Mouse (Mus musculus) ES-E14 (cell line): Measurements from ENCODE around the gene Hpf1. TPM values are rescaled to one million over a fixed set of nuclear protein-coding genes. Genes with fewer than 3 reads are reported as not detected.

Source experiments
- DNase-seq: peaks from one replicate; pipeline ENCODE4 v3.0.0-alpha.2; 2013; ENCODE audit warnings: low read depth, low spot score
- H3K27ac ChIP-seq: 2 replicates; pipeline ENCODE4 v1.5.1; 2012; ENCODE audit warnings: low read depth, mild to moderate bottlenecking, low read length, moderate library complexity, mixed read lengths; ENCODE audit not compliant: poor library complexity, insufficient read depth, severe bottlenecking
- H3K36me3 ChIP-seq: 2 replicates; pipeline ENCODE4 v1.6.1; 2012; ENCODE audit warnings: mild to moderate bottlenecking, low read length, moderate library complexity, mixed read lengths; ENCODE audit not compliant: control insufficient read depth, poor library complexity, insufficient read depth, severe bottlenecking
- H3K4me1 ChIP-seq, 2 experiments: fragments of 150-350 bp in 1 of 2; sonication (generic) in 1 of 2; 2 replicates each; pipeline ENCODE4 v1.6.1; 2012; ENCODE audit warnings: low read length in 2 of 2, mild to moderate bottlenecking in 1 of 2, mixed read lengths in 1 of 2; ENCODE audit not compliant: control insufficient read depth in 2 of 2, insufficient read depth in 2 of 2, poor library complexity in 1 of 2
- H3K4me3 ChIP-seq, 2 experiments: fragments of 150-350 bp in 1 of 2; sonication (generic) in 1 of 2; 2 replicates each; pipeline ENCODE4 v1.5.1; 2012; ENCODE audit warnings: low read length in 2 of 2, low read depth in 1 of 2, mild to moderate bottlenecking in 1 of 2, mixed read lengths in 1 of 2; ENCODE audit not compliant: insufficient read depth in 1 of 2, poor library complexity in 1 of 2, severe bottlenecking in 1 of 2
- H3K9ac ChIP-seq: 2 replicates; pipeline ENCODE4 v1.6.1; 2012; ENCODE audit warnings: low read depth, mild to moderate bottlenecking, low read length, mixed read lengths; ENCODE audit not compliant: poor library complexity, insufficient read depth, severe bottlenecking
- H3K9me3 ChIP-seq: fragments of 150-350 bp; sonication (generic); 2 replicates; pipeline ENCODE4 v1.6.1; 2012; ENCODE audit warnings: low read depth, mild to moderate bottlenecking, low read length; ENCODE audit not compliant: control insufficient read depth, insufficient read depth
- CHD2 ChIP-seq: IDR thresholded peaks from 2 replicates; pipeline ENCODE4 v1.6.1; 2014; ENCODE audit warnings: mild to moderate bottlenecking, low read depth, low read length, inconsistent platforms
- HCFC1 ChIP-seq: IDR thresholded peaks from 2 replicates; pipeline ENCODE4 v1.6.1; 2012; ENCODE audit warnings: low read length, inconsistent platforms, borderline replicate concordance; ENCODE audit not compliant: insufficient read depth
- MAFK ChIP-seq: IDR thresholded peaks from 2 replicates; pipeline ENCODE4 v1.6.1; 2014; ENCODE audit warnings: mild to moderate bottlenecking, low read depth, low read length, inconsistent platforms; ENCODE audit not compliant: insufficient read depth
- ZC3H11A ChIP-seq: IDR thresholded peaks from 2 replicates; pipeline ENCODE4 v1.6.1; 2012; ENCODE audit warnings: low read depth, mild to moderate bottlenecking, inconsistent platforms, low read length, borderline replicate concordance
- ZNF384 ChIP-seq: IDR thresholded peaks from 2 replicates; pipeline ENCODE4 v1.6.1; 2012; ENCODE audit warnings: low read depth, low read length, inconsistent platforms
- in situ Hi-C, 2 experiments: fragments of 600-800 bp; cut with MboI; formaldehyde crosslinking; loops; one replicate each; pipeline ENCODE4 v1.15.1; 2025; ENCODE audit warnings: low sequenced_read_pairs in 2 of 2, inconsistent platforms in 1 of 2; ENCODE audit not compliant: unreplicated experiment in 2 of 2
- total RNA-seq: library from RNA; depleted of rRNA; stranded (reverse); fragments of 300-350 nt; gene quantifications from 2 replicates; pipeline ENCODE4 v1.2.3, GENCODE M21; 2012

Hpf1 gene
- total RNA-seq, 1 experiment: 44.6 TPM

GRCm38 (mm10) chr8:60886736-60887135, 3.5 kb upstream of the Hpf1 start:
- H3K36me3 ChIP-seq: no peaks in the 10 kb centered on the region
- peaks cover 0 to 4% of the 10 kb centered on the region in 2 experiments; a peak in 1 of 4 replicates for H3K4me1 ChIP-seq
- no peaks in the 10 kb centered on the region for H3K9me3 ChIP-seq
- in situ Hi-C loops: loop anchor here in 1 of 2 experiments (25.0 kb wide), 1 partner anchor 374 kb away; the partner anchor contains the start of genes Aadat and Gm10283
- H3K9ac ChIP-seq: no peak overlapping the region
- TF ChIP-seq HCFC1: no peak
- DNase-seq: no peak
- no peak overlapping the region for H3K27ac ChIP-seq
- no peak overlapping the region for H3K4me3 ChIP-seq

- H3K9ac ChIP-seq: no peak overlapping the region
- no peak overlapping the region for H3K27ac ChIP-seq
- H3K4me1 ChIP-seq: peaks cover 0 to 4% of the 10 kb centered on the region in 2 experiments; a peak in 1 of 4 replicates
- no peak for DNase-seq
- no peak for TF ChIP-seq MAFK
- TF ChIP-seq HCFC1: no peak
- no peak for TF ChIP-seq ZC3H11A
- no peak for TF ChIP-seq ZNF384
- no peak for TF ChIP-seq CHD2
- in situ Hi-C loops: loop anchor here in 1 of 2 experiments (25.0 kb wide), 1 partner anchor 377 kb away; the partner anchor contains the start of genes Aadat and Gm10283
- no peaks in the 10 kb centered on the region for H3K9me3 ChIP-seq
- no peaks in the 10 kb centered on the region for H3K36me3 ChIP-seq
- H3K4me3 ChIP-seq: peak overlapping the region in 1 of 2 experiments; percentile 89; a peak in 2 of 4 replicates
Measured at GRCm38 (mm10) chr8:60889131-60889842, 931 bp upstream of the Hpf1 start.

- no peaks in the 10 kb centered on the region; the same call in 1 of the 2 replicates for H3K36me3 ChIP-seq
- in situ Hi-C loops: loop anchor here in 1 of 2 experiments (25.0 kb wide), 1 partner anchor 378 kb away; the partner anchor contains the start of genes Aadat and Gm10283
- TF ChIP-seq ZNF384 (no peak), MAFK (no peak), CHD2 (no peak), HCFC1 (no peak), ZC3H11A (no peak)
- DNase-seq: no peak
- peak overlapping the region; percentile 89 to 92 for H3K4me3 ChIP-seq
- H3K27ac ChIP-seq: peak overlapping the region; percentile 26
- no peaks in the 10 kb centered on the region for H3K9me3 ChIP-seq
- peaks cover 0 to 4% of the 10 kb centered on the region in 2 experiments; a peak in 1 of 4 replicates for H3K4me1 ChIP-seq
- peak overlapping the region; percentile 94 for H3K9ac ChIP-seq
Measured at GRCm38 (mm10) chr8:60890520-60890874, 279 bp downstream of the Hpf1 start.

- H3K27ac ChIP-seq: no peak overlapping the region
- no peak for DNase-seq
- TF ChIP-seq MAFK (no peak), ZNF384 (no peak), HCFC1 (no peak), ZC3H11A (no peak), CHD2 (no peak)
- H3K4me3 ChIP-seq: no peak overlapping the region
- no peak overlapping the region for H3K9ac ChIP-seq
- H3K4me1 ChIP-seq: peaks cover 0 to 4% of the 10 kb centered on the region in 2 experiments; a peak in 1 of 4 replicates
- peaks cover 3% of the 10 kb centered on the region for H3K36me3 ChIP-seq
- in situ Hi-C loops: loop anchor here in 1 of 2 experiments (25.0 kb wide), 1 partner anchor 379 kb away; the partner anchor contains the start of genes Aadat and Gm10283
- no peaks in the 10 kb centered on the region for H3K9me3 ChIP-seq
Measured at GRCm38 (mm10) chr8:60891757-60892156, 1.5 kb downstream of the Hpf1 start.
